ENCODE assay signal across 21 mouse cellular contexts in the genomic region with DNA sequence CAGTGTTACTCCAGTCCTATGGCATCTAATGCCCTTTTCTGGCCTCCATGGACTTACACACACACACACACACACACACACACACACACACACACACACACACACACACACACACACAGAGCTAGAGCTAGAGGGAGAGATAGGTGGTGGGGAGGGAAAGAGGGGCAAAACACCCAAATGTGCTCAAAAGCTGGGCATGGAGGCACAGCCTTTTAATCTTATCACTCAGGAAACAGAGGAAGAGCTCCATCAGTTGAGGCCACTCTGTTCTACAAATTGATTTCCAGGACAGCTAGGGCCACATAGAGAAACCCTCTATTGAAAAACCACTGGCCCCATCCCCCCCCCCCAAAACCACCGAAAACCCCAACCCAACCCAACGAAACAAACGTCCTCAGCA. TPM values are rescaled to one million over a fixed set of nuclear protein-coding genes. Genes with fewer than 3 reads are reported as not detected.
"Had no signal": no experiment of that assay in that cellular context is flagged by ENCODE, and none has a peak within 500 bp of the region (broad histone marks: within the 10 kb centered on the region; RNA-seq: fewer than 3 reads in every experiment).

No protein-coding gene starts in this region.

- DNase-seq: kidney, adult 18-20 months; kidney, postnatal 10 days; kidney, postnatal 4 days; lung, adult 2 months; lung, postnatal 36 days; right cerebral cortex, adult 18-20 months; spleen, adult 18-20 months; thymus, postnatal 36 days had no signal

- ATAC-seq: intestine, embryonic 15.5 days; lung, postnatal 0 days; midbrain, embryonic 13.5 days had no signal

- H3K9ac ChIP-seq: intestine, embryonic 15.5 days; midbrain, embryonic 13.5 days; neural tube, embryonic 15.5 days; stomach, embryonic 15.5 days had no signal

- H3K4me2 ChIP-seq: intestine, embryonic 15.5 days; midbrain, embryonic 13.5 days; neural tube, embryonic 15.5 days; stomach, embryonic 15.5 days had no signal

- H3K27ac ChIP-seq: intestine, embryonic 15.5 days; layer of hippocampus, adult 2 months; limb, embryonic 10.5 days; midbrain, embryonic 13.5 days; neural tube, embryonic 15.5 days; stomach, embryonic 15.5 days had no signal

- H3K4me1 ChIP-seq: intestine, embryonic 15.5 days; limb, embryonic 10.5 days; midbrain, embryonic 13.5 days; neural tube, embryonic 15.5 days; stomach, embryonic 15.5 days had no signal

- H3K27me3 ChIP-seq: intestine, embryonic 15.5 days; midbrain, embryonic 13.5 days; neural tube, embryonic 15.5 days; stomach, embryonic 15.5 days had no signal

- H3K4me3 ChIP-seq: intestine, embryonic 15.5 days; layer of hippocampus, adult 2 months; limb, embryonic 10.5 days; midbrain, embryonic 13.5 days; myocyte; neural tube, embryonic 15.5 days; stomach, embryonic 15.5 days had no signal

- H3K9me3 ChIP-seq: intestine, embryonic 15.5 days; limb, embryonic 10.5 days; midbrain, embryonic 13.5 days; neural tube, embryonic 15.5 days; stomach, embryonic 15.5 days had no signal

RNA-seq across cellular contexts. Expression of a gene that starts 22.3 kb away (rescaled TPM):
- total RNA-seq: layer of hippocampus, adult 2 months; layer of hippocampus, postnatal 10 days had no signal
- polyA plus RNA-seq: intestine, embryonic 15.5 days; kidney, embryonic 14.5 days; limb, embryonic 14.5 days; lung, adult 2 months; neural tube, embryonic 11.5 days; thymus, postnatal 0 days had no signal
